Mouse (Mus musculus): ENCODE measurements at regions not wholly inside any gene's neighbourhood (a gene's known extent, or its start where the extent isn't known, plus 50 kb on each side); places are given as distances from the start of the nearest gene placed in this dataset.

DNA sequence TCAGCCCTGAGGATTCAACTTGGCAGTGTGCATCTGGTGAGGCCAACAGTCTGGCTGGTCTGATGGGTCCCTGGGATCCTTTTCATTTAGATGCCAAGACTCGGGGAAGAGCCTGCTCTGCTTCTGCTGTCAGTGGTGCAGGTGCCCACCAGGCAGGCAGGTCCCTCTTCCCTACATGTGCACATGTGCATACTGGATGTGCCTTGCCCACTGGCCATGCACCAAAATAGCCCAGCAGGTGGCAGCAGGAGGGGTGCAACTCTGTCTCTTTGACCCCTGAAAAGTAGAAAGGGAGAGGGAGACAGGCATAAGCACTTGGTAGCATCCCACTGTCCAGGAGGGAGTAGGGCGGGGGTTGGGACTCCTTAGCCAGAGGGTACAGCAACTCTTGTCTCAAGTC is 116.2 kb upstream of the Bank1 start:
- Histone ChIP-seq H3K9me3 (replicated peaks) (no peaks in the 10 kb centered on the region), H3K9ac (no peak overlapping the region), H3K4me1 (replicated peaks) (no peaks in the 10 kb centered on the region), H3K4me2 (no peak overlapping the region), H3K27ac (replicated peaks) (no peak overlapping the region), H3K27me3 (no peaks in the 10 kb centered on the region), H3K4me3 (replicated peaks) (no peak overlapping the region), H3K36me3 (replicated peaks) (no peaks in the 10 kb centered on the region)
- ATAC-seq (ENCODE audit: insufficient read depth) = no peak
- WGBS (ENCODE audit: insufficient replicate concordance) = 56% methylated on average over 2 of the region's 2 CpGs

DNA sequence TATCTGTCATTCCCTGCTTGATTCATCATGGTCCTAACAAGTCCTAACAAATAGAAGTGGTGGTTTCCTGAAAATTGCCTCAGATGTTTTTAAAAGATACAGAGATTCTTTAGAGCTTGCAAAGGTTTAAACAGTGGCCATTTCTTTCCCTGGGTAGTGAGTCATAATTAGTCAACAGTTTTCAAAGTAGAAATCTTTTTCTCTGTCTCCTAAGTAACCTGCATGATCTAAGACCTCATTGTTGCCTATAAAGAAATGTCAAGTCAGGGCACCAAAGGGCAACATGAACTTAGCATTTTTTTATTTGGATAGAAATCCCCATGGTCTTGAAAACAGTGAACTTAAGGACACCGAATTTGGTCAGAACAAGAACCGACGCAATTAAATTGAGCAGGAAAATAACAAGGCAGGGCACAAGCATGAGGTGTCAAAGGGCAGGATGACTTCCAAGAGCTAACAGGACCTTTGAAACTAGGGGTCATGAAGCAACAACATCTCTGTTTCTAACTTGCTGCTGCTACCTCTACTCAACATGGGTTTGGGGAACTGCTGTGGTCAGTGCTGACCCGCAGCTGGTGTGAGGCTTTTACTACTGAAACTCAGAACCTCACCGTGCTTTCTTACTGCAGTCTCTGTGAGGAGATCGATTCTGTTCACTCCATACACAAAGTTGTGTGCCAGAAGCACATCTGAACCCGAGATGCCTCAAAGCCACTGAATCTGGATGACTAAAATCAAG is 114.2 kb upstream of the Bank1 start:
- H3K4me1 ChIP-seq (replicated peaks) = no peaks in the 10 kb centered on the region
- WGBS (ENCODE audit: insufficient replicate concordance) = 53% methylated on average over 7 of the region's 7 CpGs
- no peak for ATAC-seq (ENCODE audit: insufficient read depth)

DNA sequence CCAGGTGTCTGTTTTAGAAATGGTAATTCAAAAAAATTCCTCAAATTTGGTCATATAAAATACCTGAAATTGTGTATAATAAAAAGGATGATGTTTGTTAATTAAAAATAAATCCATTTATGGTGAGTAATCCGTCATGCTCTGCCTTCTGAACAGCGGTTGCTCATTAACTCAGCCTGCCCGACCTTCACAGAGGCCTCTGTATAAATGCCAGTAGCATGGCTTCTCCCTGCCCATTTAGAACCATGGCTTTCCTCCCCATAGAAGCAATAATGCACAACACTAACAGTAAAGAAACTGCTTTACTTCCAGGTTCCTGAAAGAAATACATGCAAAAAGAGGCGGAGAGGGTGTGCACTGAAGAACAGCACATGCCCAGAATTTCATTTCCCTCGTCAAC is 113.5 kb upstream of the Bank1 start:
- H3K27ac ChIP-seq (replicated peaks) = no peak overlapping the region
- H3K27me3 ChIP-seq = no peaks in the 10 kb centered on the region

More for the DNA sequence above, 114.2 kb upstream of the Bank1 start:
- H3K9me3 ChIP-seq (replicated peaks) = no peaks in the 10 kb centered on the region
- no peak overlapping the region for H3K4me3 ChIP-seq (replicated peaks)
- no peak overlapping the region for H3K9ac ChIP-seq
- no peaks in the 10 kb centered on the region for H3K36me3 ChIP-seq (replicated peaks)
- H3K27ac ChIP-seq (replicated peaks) = no peak overlapping the region
- no peak overlapping the region for H3K4me2 ChIP-seq
- H3K27me3 ChIP-seq = no peaks in the 10 kb centered on the region

DNA sequence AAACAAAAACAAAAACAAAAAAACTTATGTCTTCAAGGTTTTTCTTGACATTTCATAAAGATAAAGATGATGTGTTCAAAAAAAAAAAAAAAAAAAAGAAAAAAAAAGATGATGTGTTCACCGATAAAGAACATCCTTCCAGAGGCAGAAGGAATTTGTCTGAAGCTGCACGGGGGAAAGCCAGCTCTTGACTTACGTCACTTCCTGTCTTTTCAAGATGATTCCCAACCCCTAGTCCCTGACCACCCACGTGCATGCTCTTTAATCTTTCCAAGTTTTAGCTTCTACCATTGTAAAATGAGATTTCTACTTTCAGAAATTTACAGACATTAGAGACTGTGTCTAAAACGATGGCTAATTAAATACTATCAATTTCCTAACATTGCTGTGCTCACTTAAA is 108.5 kb upstream of the Bank1 start:
- WGBS (ENCODE audit: insufficient replicate concordance) = 38% methylated on average over 5 of the region's 5 CpGs

More for the DNA sequence above, 113.5 kb upstream of the Bank1 start:
- no peak for ATAC-seq (ENCODE audit: insufficient read depth)
- Histone ChIP-seq H3K9me3 (replicated peaks) (no peaks in the 10 kb centered on the region), H3K4me2 (no peak overlapping the region), H3K4me3 (replicated peaks) (no peak overlapping the region), H3K4me1 (replicated peaks) (no peaks in the 10 kb centered on the region), H3K36me3 (replicated peaks) (no peaks in the 10 kb centered on the region), H3K9ac (no peak overlapping the region)
- WGBS (ENCODE audit: insufficient replicate concordance) = 66% methylated on average over 5 of the region's 5 CpGs

DNA sequence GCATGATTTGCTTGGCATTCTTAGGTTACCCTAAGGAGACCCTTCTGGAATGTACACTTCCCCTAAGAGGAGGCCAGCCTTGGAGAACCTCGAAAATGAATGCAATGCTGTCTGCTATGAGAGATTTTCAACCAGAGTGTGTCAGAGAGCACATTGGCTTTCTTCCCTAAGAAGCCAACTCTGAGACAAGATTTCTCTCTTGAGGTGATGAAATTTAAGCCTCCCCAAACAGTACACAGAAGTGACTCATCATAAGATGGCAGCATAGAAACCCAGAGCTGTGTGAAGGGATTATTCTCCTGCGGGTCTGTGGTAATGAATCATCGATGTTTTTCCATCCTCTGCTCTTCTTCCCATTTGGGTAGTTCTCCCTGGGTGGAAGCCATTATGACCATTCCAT is 106.2 kb upstream of the Bank1 start:
- no peak overlapping the region for H3K27ac ChIP-seq (replicated peaks)
- no peak overlapping the region for H3K9ac ChIP-seq
- no peaks in the 10 kb centered on the region for H3K9me3 ChIP-seq (replicated peaks)
- no peaks in the 10 kb centered on the region for H3K4me1 ChIP-seq (replicated peaks)
- H3K4me3 ChIP-seq (replicated peaks) = no peak overlapping the region
- no peaks in the 10 kb centered on the region for H3K27me3 ChIP-seq
- 62% methylated on average over 3 of the region's 3 CpGs for WGBS (ENCODE audit: insufficient replicate concordance)
- no peak overlapping the region for H3K4me2 ChIP-seq
- no peaks in the 10 kb centered on the region for H3K36me3 ChIP-seq (replicated peaks)
- ATAC-seq (ENCODE audit: insufficient read depth) = no peak

More for the DNA sequence above, 108.5 kb upstream of the Bank1 start:
- Histone ChIP-seq H3K9ac (no peak overlapping the region), H3K36me3 (replicated peaks) (no peaks in the 10 kb centered on the region), H3K9me3 (replicated peaks) (no peaks in the 10 kb centered on the region), H3K4me1 (replicated peaks) (no peaks in the 10 kb centered on the region), H3K4me3 (replicated peaks) (no peak overlapping the region), H3K4me2 (no peak overlapping the region), H3K27me3 (no peaks in the 10 kb centered on the region), H3K27ac (replicated peaks) (no peak overlapping the region)
- ATAC-seq (ENCODE audit: insufficient read depth) = no peak

DNA sequence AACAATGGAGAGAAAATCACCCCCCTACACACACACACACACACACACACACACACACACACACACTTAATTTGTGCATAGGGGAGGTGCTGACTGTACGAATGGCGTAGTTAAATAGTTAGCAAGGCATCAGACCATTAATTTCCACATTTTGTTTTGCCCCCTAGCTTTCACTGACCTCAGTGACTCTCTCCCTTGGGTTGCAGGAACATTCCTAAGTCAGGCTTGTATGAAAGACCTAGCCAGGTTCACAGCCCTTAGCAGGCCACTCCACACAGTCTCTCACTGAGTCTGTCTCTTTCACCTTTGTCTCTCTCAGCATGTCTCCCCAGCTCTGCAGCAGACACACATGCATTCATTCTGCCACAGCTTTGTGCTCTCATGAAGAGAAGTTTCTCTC is 101.6 kb upstream of the Bank1 start:
- H3K4me2 ChIP-seq = no peak overlapping the region
- H3K4me1 ChIP-seq (replicated peaks) = no peaks in the 10 kb centered on the region
- H3K9ac ChIP-seq = no peak overlapping the region
- H3K4me3 ChIP-seq (replicated peaks) = no peak overlapping the region
- no peaks in the 10 kb centered on the region for H3K9me3 ChIP-seq (replicated peaks)
- WGBS (ENCODE audit: insufficient replicate concordance) = 50% methylated on average over 2 of the region's 2 CpGs
- H3K36me3 ChIP-seq (replicated peaks) = no peaks in the 10 kb centered on the region
- H3K27me3 ChIP-seq = no peaks in the 10 kb centered on the region
- H3K27ac ChIP-seq (replicated peaks) = no peak overlapping the region
- no peak for ATAC-seq (ENCODE audit: insufficient read depth)

DNA sequence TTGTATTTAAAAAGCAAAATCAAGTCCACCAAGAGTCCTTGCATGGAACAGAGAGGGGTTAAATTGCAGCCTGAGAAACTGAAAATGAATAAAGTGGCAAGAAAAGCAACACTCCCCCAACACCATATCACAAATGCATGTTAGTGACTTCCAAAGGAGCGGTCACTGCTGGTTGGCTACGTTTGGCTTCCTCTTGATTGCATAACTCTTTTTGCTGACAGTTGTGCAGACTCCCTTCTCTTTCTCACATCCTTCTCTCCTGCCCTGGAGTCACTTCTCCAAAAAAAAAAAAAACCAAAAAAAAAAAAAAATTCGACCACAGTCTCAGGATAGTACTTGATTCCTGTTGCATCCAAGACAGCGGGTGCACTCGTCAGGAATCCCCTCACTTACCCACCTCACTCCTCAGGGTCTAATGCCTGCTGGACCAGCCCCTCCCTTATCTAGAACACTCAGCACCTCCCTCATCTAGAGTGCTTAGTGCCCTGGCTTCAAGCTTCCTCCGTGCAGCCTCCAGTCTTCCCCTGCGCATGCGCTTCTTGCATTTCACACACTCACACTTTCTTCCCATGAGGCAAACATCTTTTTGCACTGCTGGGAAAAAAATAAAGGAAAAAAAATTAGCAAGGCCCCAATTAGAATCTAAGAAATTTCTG is 100.8 kb upstream of the Bank1 start:
- H3K27ac ChIP-seq (replicated peaks) = no peak overlapping the region
- H3K4me2 ChIP-seq = no peak overlapping the region
- ATAC-seq (ENCODE audit: insufficient read depth) = peak; percentile 51; the same call in 1 of the 2 replicates
- no peaks in the 10 kb centered on the region for H3K4me1 ChIP-seq (replicated peaks)
- no peak overlapping the region for H3K4me3 ChIP-seq (replicated peaks)
- H3K36me3 ChIP-seq (replicated peaks) = no peaks in the 10 kb centered on the region
- no peaks in the 10 kb centered on the region for H3K27me3 ChIP-seq
- no peak overlapping the region for H3K9ac ChIP-seq
- no peaks in the 10 kb centered on the region for H3K9me3 ChIP-seq (replicated peaks)
- 17% methylated on average over 8 of the region's 8 CpGs for WGBS (ENCODE audit: insufficient replicate concordance)

DNA sequence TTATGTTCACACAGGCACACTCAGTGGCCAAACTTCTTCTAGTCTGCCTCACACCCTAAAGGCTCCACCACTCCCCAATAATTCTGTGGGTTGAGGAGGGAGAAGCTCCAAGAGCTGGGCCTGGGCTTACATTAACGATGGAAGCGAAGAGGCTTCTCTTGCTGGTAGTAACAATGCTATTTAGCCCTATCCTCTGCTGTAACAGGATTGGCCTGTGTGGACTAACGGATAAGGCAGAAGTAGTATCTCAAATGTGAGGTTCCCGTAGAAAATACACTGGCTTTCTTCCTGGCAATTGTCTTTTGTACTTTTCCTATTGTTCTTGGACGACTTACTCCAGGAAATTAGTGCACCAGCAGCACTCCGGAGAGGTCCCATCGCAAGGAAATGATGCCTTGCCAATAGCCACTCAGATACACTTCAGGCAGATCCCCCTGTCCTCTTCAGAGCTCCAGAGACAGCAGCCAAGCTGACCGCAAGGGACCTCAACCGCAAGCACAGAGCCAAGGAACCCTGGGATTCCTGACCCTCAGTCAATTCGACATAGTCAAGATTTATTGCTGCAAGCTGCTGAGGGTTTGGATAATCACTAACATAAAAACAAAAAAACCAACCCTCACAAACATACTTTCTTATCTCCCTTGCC is 96.2 kb upstream of the Bank1 start:
- Histone ChIP-seq H3K36me3 (replicated peaks) (no peaks in the 10 kb centered on the region), H3K4me1 (replicated peaks) (no peaks in the 10 kb centered on the region), H3K9me3 (replicated peaks) (no peaks in the 10 kb centered on the region), H3K27me3 (no peaks in the 10 kb centered on the region), H3K4me2 (no peak overlapping the region), H3K9ac (no peak overlapping the region), H3K27ac (replicated peaks) (no peak overlapping the region), H3K4me3 (replicated peaks) (no peak overlapping the region)
- WGBS (ENCODE audit: insufficient replicate concordance) = 23% methylated on average over 10 of the region's 10 CpGs
- no peak for ATAC-seq (ENCODE audit: insufficient read depth)

DNA sequence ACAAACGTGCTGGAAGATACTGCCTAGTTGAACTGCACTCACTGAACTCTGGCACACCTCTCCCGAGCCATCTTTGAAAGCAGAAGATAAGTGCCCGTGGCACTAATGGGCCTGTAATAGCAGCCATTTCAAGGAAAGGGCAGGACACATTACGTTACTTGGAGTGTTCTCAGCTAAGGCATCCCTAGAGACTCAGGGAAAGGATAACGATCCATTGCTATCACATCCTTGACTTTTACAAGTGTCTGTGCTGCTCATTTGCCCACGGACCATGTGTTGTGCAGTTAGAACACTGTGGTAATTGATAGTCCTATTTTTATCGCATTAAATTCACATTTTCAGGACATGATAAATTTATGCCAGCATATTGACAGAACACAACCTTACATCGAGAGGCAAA is 79.7 kb upstream of the Bank1 start:
- no peak overlapping the region for H3K4me3 ChIP-seq (replicated peaks)
- H3K9ac ChIP-seq = no peak overlapping the region
- H3K27ac ChIP-seq (replicated peaks) = no peak overlapping the region
- no peaks in the 10 kb centered on the region for H3K36me3 ChIP-seq (replicated peaks)
- 67% methylated on average over 8 of the region's 8 CpGs for WGBS (ENCODE audit: insufficient replicate concordance)
- H3K4me2 ChIP-seq = no peak overlapping the region
- H3K9me3 ChIP-seq (replicated peaks) = no peaks in the 10 kb centered on the region
- no peak for ATAC-seq (ENCODE audit: insufficient read depth)
- no peaks in the 10 kb centered on the region for H3K4me1 ChIP-seq (replicated peaks)
- H3K27me3 ChIP-seq = no peaks in the 10 kb centered on the region

DNA sequence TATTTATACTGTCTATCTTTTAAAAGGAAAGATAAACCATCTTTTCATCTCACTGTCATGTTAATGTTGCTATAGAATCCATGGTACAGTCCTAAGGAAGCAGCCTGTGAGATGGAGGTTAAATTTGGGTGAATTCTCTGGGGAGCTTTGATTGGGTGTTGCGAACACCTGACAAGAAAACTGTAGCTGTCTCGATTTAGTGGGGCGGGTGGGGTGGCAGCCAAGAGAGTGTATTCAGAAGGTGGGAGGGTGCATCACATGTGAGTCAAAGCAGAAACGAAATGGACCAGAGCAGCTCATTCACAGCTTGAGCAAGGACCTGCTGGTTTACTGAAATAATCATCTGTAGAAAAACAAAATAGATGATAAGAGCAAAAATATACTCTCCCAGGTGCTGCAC is 57.4 kb upstream of the Bank1 start:
- H3K27me3 ChIP-seq = no peaks in the 10 kb centered on the region
- ATAC-seq (ENCODE audit: insufficient read depth) = no peak
- H3K36me3 ChIP-seq (replicated peaks) = no peaks in the 10 kb centered on the region
- no peak overlapping the region for H3K4me2 ChIP-seq
- H3K4me3 ChIP-seq (replicated peaks) = no peak overlapping the region
- no peaks in the 10 kb centered on the region for H3K9me3 ChIP-seq (replicated peaks)
- H3K9ac ChIP-seq = no peak overlapping the region
- H3K27ac ChIP-seq (replicated peaks) = no peak overlapping the region
- WGBS (ENCODE audit: insufficient replicate concordance) = 55% methylated on average over 4 of the region's 4 CpGs
- no peaks in the 10 kb centered on the region for H3K4me1 ChIP-seq (replicated peaks)

DNA sequence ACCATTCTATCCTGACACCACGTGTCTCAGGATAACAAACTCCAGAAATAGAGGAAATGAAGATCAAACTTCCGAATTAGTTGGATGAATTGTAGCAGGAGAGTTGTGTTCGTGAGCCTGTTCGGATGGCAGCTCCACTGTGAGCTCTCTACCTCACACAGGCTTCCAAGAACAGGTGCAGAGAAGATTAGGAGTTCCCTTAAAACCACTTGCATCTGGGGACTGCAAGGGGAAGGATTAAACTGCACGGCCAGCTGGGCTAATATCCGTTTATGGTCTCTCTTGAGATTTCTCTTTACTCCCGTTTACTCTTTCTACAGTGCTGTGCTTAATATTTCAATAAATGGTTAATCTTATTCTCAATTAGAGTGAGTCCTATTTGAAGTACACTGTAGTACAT is 54.8 kb upstream of the Bank1 start:
- no peaks in the 10 kb centered on the region for H3K4me1 ChIP-seq (replicated peaks)
- no peak overlapping the region for H3K4me2 ChIP-seq
- H3K9me3 ChIP-seq (replicated peaks) = no peaks in the 10 kb centered on the region
- H3K9ac ChIP-seq = no peak overlapping the region
- H3K4me3 ChIP-seq (replicated peaks) = no peak overlapping the region
- H3K36me3 ChIP-seq (replicated peaks) = no peaks in the 10 kb centered on the region
- H3K27me3 ChIP-seq = no peaks in the 10 kb centered on the region
- no peak overlapping the region for H3K27ac ChIP-seq (replicated peaks)
- no peak for ATAC-seq (ENCODE audit: insufficient read depth)
- WGBS (ENCODE audit: insufficient replicate concordance) = 50% methylated on average over 7 of the region's 7 CpGs
